Mouse (Mus musculus) lung, postnatal 0 days (tissue): ENCODE results near the gene Cacnb2. TPM values are rescaled to one million over a fixed set of nuclear protein-coding genes. Genes with fewer than 3 reads are reported as not detected.

Source experiments
- ATAC-seq: fragments of 200-750 bp; cut with Nextera tagmentation; 2 replicates; pipeline ENCODE4 v1.8.0; 2017; ENCODE audit warnings: moderate library complexity
- DNase-seq: peaks from one replicate; pipeline ENCODE4 v3.0.0-alpha.2; 2016; ENCODE audit warnings: low spot score
- H3K27ac ChIP-seq: fragments of 300-500 bp; sonication (generic); 2 replicates; pipeline ENCODE4 v1.5.1; 2014; ENCODE audit warnings: antibody characterized with exemption, mild to moderate bottlenecking, low read length, mixed read lengths
- H3K27me3 ChIP-seq: fragments of 300-500 bp; sonication (generic); replicated peaks from 2 replicates; pipeline ENCODE4 v1.6.1; 2014; ENCODE audit warnings: low read length, mixed read lengths; ENCODE audit not compliant: insufficient read depth
- H3K36me3 ChIP-seq: fragments of 300-500 bp; sonication (generic); 2 replicates; pipeline ENCODE4 v1.6.1; 2014; ENCODE audit warnings: low read length, mixed read lengths; ENCODE audit not compliant: insufficient read depth
- H3K4me1 ChIP-seq: fragments of 300-500 bp; sonication (generic); 2 replicates; pipeline ENCODE4 v1.6.1; 2014; ENCODE audit warnings: antibody characterized with exemption, low read depth, low read length, mixed read lengths; ENCODE audit not compliant: insufficient read depth
- H3K4me2 ChIP-seq: fragments of 300-500 bp; sonication (generic); replicated peaks from 2 replicates; pipeline ENCODE4 v1.6.1; 2014; ENCODE audit warnings: low read depth, mild to moderate bottlenecking, low read length, moderate library complexity, mixed read lengths
- H3K4me3 ChIP-seq: fragments of 300-500 bp; sonication (generic); 2 replicates; pipeline ENCODE4 v1.5.1; 2014; ENCODE audit warnings: low read depth, low read length
- H3K9ac ChIP-seq: fragments of 300-500 bp; sonication (generic); replicated peaks from 2 replicates; pipeline ENCODE4 v1.6.1; 2014; ENCODE audit warnings: low read depth, mild to moderate bottlenecking
- H3K9me3 ChIP-seq: fragments of 300-500 bp; sonication (generic); 2 replicates; pipeline ENCODE4 v1.6.1; 2016; ENCODE audit warnings: low read length, mixed read lengths
- CTCF ChIP-seq: IDR thresholded peaks from 2 replicates; pipeline ENCODE4 v1.5.1; 2016; ENCODE audit warnings: antibody characterized with exemption, mild to moderate bottlenecking
- EP300 ChIP-seq: IDR thresholded peaks from 2 replicates; pipeline ENCODE4 v1.6.1; 2016; ENCODE audit warnings: antibody characterized with exemption, mild to moderate bottlenecking, control low read depth
- WGBS: fragments of 180-500 bp; shearing (Covaris S2); extraction: QIAGEN DNeasy Blood & Tissue Kit; methylation state at CpG from one replicate; pipeline ENCODE4 v1.1.7; 2014; 5-methylcytosine and 5-hydroxymethylcytosine counted together
- polyA plus RNA-seq: library from polyadenylated mRNA; unstranded; fragments of >200 nt; fragmentation: Nextera tagmentation; extraction: Ambion mirVana; gene quantifications from 2 replicates; pipeline ENCODE4 v1.2.1, GENCODE M21; 2015

Gene Cacnb2
- polyA plus RNA-seq, 1 experiment from 2014 or later, result 5.1 TPM

- no peaks in the 10 kb centered on the region for H3K9me3 ChIP-seq
- H3K4me3 ChIP-seq, result peak overlapping the region; percentile 62
- no peak for TF ChIP-seq CTCF
- under 1% methylated on average over 22 of the region's 22 CpGs for WGBS
- H3K36me3 ChIP-seq, result no peaks in the 10 kb centered on the region
- no peak overlapping the region; the same call in 1 of the 2 replicates for H3K27ac ChIP-seq
- peak overlapping the region; percentile 50 for H3K9ac ChIP-seq
- ATAC-seq, result peak; percentile 46
- no peaks in the 10 kb centered on the region for H3K4me1 ChIP-seq
- H3K27me3 ChIP-seq, result no peaks in the 10 kb centered on the region
- peak overlapping the region; percentile 94 for H3K4me2 ChIP-seq
- DNase-seq, result peak; percentile 35
Measured at GRCm38 (mm10) chr2:14604791-14605190, 1.9 kb downstream of the Cacnb2 start.

- no peak for ATAC-seq
- Histone ChIP-seq H3K27me3 (no peaks in the 10 kb centered on the region), H3K4me3 (peak overlapping the region; percentile 62), H3K9me3 (no peaks in the 10 kb centered on the region), H3K27ac (no peak overlapping the region; the same call in 1 of the 2 replicates), H3K9ac (peak overlapping the region; percentile 50; the same call in 1 of the 2 replicates), H3K4me2 (peak overlapping the region; percentile 94), H3K36me3 (no peaks in the 10 kb centered on the region), H3K4me1 (no peaks in the 10 kb centered on the region)
- DNase-seq, result peak; percentile 21
- TF ChIP-seq CTCF, result no peak
- no peak for TF ChIP-seq EP300
- 7% methylated on average over 7 of the region's 7 CpGs for WGBS
Measured at GRCm38 (mm10) chr2:14605207-14605606, 2.3 kb downstream of the Cacnb2 start.

GRCm38 (mm10) chr2:14608606-14609005 is 5.7 kb downstream of the Cacnb2 start:
- H3K27me3 ChIP-seq, result no peaks in the 10 kb centered on the region
- no peaks in the 10 kb centered on the region for H3K36me3 ChIP-seq
- WGBS, result 45% methylated on average over 4 of the region's 4 CpGs
- no peaks in the 10 kb centered on the region for H3K4me1 ChIP-seq
- H3K9ac ChIP-seq, result no peak overlapping the region
- H3K27ac ChIP-seq, result no peak overlapping the region
- no peak overlapping the region for H3K4me3 ChIP-seq
- ATAC-seq (no peak), DNase-seq (peak; percentile 58)
- H3K4me2 ChIP-seq, result no peak overlapping the region
- no peak for TF ChIP-seq EP300
- no peak for TF ChIP-seq CTCF
- H3K9me3 ChIP-seq, result no peaks in the 10 kb centered on the region

GRCm38 (mm10) chr2:14612705-14613104 is 9.8 kb downstream of the Cacnb2 start:
- Histone ChIP-seq H3K27me3 (no peaks in the 10 kb centered on the region), H3K9me3 (no peaks in the 10 kb centered on the region), H3K4me1 (no peaks in the 10 kb centered on the region), H3K4me2 (no peak overlapping the region), H3K4me3 (no peak overlapping the region), H3K27ac (no peak overlapping the region), H3K36me3 (no peaks in the 10 kb centered on the region), H3K9ac (no peak overlapping the region)
- 25% methylated on average over 4 of the region's 4 CpGs for WGBS
- TF ChIP-seq EP300 (peak; percentile 38), CTCF (no peak)
- ATAC-seq (peak; percentile 50), DNase-seq (peak; percentile 71)

GRCm38 (mm10) chr2:14616361-14616760 is 13.5 kb downstream of the Cacnb2 start:
- Histone ChIP-seq H3K27ac (no peak overlapping the region), H3K4me1 (no peaks in the 10 kb centered on the region), H3K9ac (no peak overlapping the region), H3K36me3 (no peaks in the 10 kb centered on the region), H3K4me3 (no peak overlapping the region), H3K27me3 (no peaks in the 10 kb centered on the region), H3K9me3 (no peaks in the 10 kb centered on the region), H3K4me2 (no peak overlapping the region)
- peak; percentile 69 for DNase-seq
- ATAC-seq, result peak; percentile 74
- WGBS, result 43% methylated on average over 3 of the region's 3 CpGs
- TF ChIP-seq EP300, result 0 out of 2 replicates have a peak, but pooled peaks have one; percentile 23
- no peak for TF ChIP-seq CTCF

- WGBS, result 63% methylated on average over 6 of the region's 6 CpGs
- H3K4me3 ChIP-seq, result no peak overlapping the region
- no peaks in the 10 kb centered on the region for H3K27me3 ChIP-seq
- H3K4me1 ChIP-seq, result no peaks in the 10 kb centered on the region
- ATAC-seq (peak; percentile 39), DNase-seq (peak; percentile 22)
- TF ChIP-seq EP300, result no peak
- TF ChIP-seq CTCF, result peak; percentile 47
- no peaks in the 10 kb centered on the region for H3K36me3 ChIP-seq
- H3K27ac ChIP-seq, result no peak overlapping the region
- no peaks in the 10 kb centered on the region for H3K9me3 ChIP-seq
- no peak overlapping the region for H3K9ac ChIP-seq
- no peak overlapping the region for H3K4me2 ChIP-seq
Measured at GRCm38 (mm10) chr2:14620120-14620853, 17.4 kb downstream of the Cacnb2 start.
